Mouse (Mus musculus): ENCODE measurements around the gene Vdac2. TPM values are rescaled to one million over a fixed set of nuclear protein-coding genes. Genes with fewer than 3 reads are reported as not detected.

Gene Vdac2
- polyA plus RNA-seq (2017; shearing (Covaris generic)), result 100 to 1,000 TPM; 247 to 248 TPM

DNA sequence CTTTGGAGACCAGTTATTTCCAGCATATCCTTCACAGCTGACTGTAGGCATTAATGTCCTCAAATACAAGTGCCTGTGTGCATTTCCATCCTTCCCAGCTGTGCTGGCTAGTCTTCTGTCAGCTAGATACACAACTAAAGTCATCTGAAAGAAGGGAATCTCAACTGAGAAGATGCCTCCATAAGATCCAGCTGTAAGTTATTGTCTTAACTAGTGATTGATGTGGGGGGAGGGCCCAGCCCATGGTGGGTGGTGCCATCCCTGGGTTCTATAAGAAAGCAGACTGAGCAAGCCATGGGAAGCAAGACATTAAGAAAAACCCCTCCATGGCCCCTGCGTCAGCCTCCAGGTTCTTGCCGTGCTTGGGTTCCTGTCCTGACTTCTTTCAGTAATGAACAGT lies at the start of gene Vdac2:
TSS of gene Vdac2 (plus strand) at position 301 of the 400 bp plus-strand sequence.
- ATAC-seq, result no peak

DNA sequence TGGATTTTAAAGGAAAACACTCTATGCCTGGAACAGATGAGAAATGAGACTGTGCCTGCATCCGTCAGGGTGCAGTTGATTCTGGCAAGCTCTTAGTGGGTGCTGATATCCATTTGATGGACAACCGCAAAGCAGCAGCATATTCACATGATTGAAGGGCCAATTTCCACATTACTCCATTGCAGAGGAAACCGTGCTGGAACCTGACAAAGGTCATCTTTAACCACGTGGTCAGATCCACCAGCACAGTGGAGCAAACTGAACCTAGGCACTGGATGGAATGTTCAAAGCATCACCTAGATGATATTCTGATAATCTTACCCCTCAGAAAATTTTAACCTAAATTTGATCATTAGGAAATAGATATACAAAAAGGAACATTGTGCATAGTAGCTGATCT lies 48.8 kb upstream of the Vdac2 start:
- no peak for ATAC-seq

DNA sequence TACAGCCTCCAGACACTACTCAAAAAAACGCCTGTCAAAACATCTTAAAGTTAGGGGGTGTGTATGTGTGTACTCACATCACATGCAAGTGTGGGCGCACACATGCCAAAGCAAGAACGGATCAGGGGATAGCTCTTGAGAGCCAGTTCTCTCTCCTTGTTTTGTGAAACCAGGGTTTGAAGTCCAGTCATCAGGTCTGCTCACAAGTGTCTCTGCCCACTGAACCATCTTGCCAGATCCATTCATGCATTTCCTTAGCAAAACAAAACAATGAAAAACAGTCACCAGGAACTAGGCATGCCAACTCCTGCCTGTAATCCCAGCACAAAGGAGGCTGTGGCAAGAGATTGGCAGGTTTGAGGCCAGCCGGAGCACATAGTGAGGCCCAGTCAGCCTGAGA lies 38.5 kb upstream of the Vdac2 start:
- ATAC-seq, result no peak

DNA sequence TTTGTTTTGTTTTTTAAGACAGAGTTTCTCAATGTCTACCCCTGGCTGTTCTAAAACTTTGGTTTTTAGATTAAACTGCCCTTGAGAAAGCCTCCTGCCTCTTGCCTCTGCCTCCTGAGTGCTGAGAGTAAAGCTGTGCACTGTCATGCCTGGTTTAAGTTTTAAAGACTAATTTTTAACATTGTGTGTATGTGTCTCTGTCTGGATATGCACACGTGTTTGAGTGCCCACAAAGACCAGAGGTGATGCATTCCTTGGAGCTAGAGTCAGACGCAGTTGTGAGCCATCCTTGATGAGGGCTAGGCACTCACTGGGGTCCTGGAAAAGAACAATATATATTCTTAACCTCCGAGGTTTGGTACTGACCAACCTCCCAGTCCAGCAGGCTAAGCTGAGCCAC lies 37.7 kb upstream of the Vdac2 start:
- ATAC-seq, result no peak

GRCm38 (mm10) chr14:21788121-21788520 lies 36.9 kb upstream of the Vdac2 start:
- no peak for ATAC-seq

GRCm38 (mm10) chr14:21790585-21791251 lies 34.3 kb upstream of the Vdac2 start:
- no peak for ATAC-seq

GRCm38 (mm10) chr14:21791722-21792121 lies 33.3 kb upstream of the Vdac2 start:
- no peak for ATAC-seq

DNA sequence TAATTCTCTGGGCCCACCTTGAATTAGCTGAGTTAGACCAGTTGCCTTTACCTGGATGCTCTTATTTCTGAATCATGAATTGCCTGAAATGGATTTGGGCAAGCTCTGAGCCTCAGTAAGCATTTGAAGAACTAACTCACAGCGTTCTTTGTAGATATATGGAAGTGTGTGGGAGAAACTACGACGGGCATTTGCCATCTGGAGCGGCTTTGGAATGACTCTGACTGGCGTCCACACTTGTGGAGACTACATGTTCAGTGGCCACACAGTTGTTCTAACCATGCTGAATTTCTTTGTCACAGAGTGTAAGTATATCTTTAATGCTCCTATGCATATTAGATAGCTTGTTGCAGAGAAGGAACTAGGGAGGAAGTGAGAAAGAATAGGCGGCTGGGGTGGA lies 32.8 kb upstream of the Vdac2 start:
- no peak for ATAC-seq

DNA sequence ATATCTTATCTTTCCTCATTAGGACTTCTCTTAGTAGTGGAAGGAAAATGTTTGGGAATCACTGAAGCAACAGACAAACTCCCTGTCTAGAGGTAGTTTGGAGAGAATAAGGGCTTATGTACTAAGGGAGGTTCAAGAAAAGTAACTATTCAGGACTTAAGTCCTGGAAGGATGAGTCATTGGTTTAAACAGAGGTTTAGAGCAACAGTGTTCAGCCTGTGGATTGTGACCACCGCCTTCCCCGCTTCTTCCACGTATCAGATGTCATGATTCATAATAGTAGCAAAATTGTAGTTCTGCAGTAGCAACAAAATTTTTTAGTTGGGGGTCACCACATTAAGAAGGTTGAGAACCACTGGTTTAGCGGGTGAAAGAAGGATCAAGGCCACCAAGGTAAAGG lies 24.4 kb upstream of the Vdac2 start:
- no peak for ATAC-seq

- ATAC-seq, result no peak
Measured at GRCm38 (mm10) chr14:21801624-21802023, 23.4 kb upstream of the Vdac2 start.

GRCm38 (mm10) chr14:21802543-21803206 lies 22.4 kb upstream of the Vdac2 start:
- ATAC-seq, result no peak

DNA sequence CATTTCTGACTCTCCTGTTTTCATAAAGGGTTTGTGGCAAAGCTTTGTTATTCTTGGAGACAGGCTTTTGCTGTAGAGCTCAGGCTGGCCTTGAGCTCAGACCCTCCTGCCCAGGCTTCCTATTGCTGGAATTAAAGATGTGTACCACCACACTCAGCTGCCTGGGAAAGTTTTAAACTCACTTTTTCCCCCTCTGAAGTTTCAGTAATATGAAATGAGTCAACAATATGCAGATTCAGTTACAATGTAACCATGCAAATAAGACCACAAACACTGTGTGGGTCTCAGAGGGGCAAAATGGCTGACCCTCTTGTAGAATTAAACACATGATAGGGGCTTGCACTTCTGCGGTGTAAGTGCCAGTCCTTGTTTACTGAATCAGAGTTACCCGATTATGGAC lies 18.8 kb upstream of the Vdac2 start:
- no peak for ATAC-seq

DNA sequence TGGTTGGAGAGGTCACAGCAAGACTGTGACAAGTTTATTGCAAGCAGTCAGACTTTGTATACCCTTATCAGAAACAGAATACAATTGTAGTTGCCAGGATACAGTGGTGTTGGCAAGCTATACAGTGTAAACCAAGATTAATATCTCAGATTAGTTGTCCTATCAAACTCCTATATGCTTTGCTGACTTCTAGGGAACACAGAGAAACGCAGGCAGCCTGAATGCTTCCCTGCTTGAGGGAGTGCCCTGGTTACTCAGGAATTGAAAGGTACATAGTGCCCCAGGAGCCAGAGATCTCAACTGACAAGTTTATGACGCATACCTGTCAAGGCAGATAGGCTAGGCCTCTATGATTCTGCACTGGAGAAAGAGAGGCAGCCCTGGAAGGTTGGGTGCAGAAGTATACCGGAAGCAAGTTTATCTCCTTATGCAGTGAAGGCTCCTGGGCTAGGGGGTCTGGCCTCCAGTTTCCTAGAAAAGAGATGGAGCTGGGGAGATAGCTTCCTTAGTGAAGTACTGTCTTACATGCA lies 18.3 kb upstream of the Vdac2 start:
- ATAC-seq, result no peak

DNA sequence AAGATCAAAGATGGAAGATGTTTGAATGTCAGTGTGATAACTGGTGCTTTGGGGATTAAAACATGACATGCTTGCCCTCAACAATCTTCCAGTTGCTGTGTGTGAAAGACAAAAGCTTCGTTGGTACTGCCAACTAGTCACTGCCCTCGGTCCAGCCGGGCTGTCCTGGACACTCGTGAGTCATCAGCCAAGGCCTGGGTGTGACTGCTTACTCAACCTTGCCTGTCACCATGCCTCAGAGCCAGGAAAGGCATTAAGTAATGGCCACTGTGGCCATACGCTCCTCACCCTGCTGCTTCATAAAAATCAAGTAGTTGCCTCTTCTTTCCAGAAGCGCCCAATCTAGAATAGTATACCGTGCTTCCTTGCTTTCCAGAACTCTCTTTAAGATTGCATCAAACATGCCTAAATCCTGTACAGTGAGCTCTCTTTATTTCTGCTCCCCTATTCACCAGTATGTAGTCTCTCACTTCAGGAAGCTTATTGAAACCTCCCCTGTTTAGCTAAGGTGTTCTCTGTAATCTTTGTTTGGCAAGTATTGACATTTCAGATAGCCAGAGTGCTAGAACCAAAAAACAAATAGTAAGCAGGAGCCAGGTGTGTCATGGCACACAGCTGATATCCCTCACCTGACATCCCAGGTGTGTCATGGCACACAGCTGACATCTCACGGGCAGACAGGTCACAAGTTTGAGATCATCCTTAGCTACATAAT lies 16.7 kb upstream of the Vdac2 start:
- no peak for ATAC-seq

GRCm38 (mm10) chr14:21809418-21809817 lies 15.6 kb upstream of the Vdac2 start:
- ATAC-seq, result no peak

DNA sequence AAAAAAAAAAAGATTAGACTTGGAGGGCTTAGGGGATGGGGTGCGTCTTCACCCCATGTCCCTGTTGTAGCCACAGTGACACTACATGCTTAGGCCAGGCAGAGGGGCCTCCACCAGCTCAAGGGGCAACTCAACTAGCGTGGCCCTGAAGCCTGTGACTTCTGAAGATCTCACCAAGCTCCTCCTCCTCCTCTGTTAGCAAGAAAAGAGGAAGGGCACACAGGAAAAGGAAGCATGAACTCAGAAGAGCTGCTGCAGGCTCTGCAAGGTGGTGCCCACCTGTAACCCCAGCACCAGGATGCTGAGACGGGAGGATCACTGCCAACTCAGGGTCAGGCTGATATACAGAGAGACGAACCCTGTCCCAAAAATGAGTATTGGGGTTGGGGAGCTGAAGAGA lies 13.7 kb upstream of the Vdac2 start:
- no peak for ATAC-seq

DNA sequence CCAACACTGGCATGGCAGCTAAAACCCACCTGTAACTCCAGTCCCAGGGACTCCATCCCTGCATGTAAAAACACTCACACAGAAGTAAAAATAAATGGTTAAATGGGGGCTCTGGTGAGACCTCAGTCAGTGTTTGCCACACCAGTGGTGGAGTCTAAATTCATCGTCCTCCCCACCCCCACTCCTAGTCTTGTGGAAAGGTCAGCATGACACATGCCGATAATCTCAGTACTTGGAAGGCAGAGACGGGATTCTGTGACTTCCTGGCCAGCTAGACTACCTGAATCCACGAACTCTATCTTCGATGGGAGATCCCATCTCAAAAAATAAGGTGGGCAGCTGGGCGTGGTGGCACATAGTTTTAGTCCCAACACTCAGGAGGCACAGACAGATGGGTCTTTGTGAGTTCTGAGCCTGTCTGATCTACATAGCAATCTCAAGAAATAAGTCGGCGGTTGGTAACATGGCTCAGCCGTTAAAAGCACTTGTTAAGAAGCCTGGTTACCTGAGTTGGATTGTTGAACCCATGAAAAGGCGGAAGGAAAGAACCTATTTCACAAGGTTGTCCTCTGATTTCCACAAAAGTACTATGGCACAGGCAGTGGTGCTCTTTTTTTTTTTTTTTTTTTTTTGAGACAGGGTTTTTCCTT lies 13.2 kb upstream of the Vdac2 start:
- no peak for ATAC-seq

DNA sequence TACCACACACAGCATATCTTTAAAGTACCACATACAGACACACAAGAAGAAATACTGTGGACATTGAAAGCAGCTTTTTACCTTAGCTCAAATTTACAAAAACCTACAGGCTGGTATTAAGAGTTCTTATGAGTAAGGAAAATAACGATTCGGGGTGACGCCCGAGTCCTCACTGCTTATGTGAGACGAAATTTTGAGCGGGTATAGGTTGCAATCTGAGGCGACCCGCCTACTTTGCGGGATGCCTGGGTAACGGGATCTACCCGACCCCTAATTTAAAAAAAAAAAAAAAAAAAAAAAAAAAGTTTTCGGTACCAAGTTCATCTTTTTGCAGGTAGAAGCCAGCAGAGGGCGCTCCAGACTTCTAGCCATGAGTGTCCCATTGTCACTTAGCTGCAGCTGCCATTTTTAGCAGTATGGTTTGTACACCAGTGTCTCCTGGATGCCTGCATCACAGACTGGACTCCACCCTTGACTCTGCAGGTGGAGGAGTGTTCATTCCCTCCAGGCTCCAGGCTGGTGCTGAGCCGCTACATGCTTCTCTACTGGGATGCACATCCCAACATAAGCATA lies 12.4 kb upstream of the Vdac2 start:
- ATAC-seq, result peak; percentile 78

- peak; percentile 38 for ATAC-seq
Measured at GRCm38 (mm10) chr14:21813216-21813615, 11.8 kb upstream of the Vdac2 start.

GRCm38 (mm10) chr14:21813847-21814246 lies 11.2 kb upstream of the Vdac2 start:
- ATAC-seq, result no peak

DNA sequence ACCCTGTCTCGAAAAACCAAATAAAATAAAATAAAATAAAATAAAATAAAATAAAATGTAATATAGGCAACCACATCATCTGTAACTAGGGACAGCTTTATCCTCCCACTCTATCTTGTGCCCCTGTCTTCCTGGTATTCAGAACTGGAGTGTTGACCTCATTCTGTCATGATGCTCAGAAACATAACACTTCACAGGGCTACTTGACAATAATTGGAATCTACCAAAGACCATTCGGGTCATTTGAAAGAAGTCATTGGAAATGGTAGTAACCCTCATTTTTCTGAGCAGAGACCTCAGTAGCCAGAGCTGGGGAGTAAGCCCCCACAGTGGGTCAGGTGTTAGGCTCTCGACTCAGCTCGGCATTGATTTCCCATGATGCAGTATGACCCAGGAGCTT lies 10.4 kb upstream of the Vdac2 start:
- ATAC-seq, result no peak

DNA sequence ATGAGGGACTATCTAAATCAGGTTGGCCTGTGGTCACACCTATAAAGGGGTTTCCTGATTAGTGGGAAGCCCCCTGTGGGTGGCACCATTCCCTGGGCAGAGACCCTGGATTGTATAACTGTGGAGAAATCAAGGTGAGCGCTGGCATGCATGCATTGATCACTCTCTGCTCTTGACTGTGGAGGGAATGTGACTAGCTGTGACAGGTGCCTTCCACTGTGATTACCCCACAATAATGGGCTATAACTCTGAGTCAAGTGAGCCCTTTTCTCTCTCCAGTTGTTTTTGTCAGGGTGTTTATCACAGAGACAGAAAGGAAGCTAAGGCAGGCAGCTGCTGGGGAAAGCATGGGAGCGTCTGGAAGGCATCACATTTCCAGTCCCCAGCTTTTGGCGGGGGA lies 8.8 kb upstream of the Vdac2 start:
- ATAC-seq, result no peak

DNA sequence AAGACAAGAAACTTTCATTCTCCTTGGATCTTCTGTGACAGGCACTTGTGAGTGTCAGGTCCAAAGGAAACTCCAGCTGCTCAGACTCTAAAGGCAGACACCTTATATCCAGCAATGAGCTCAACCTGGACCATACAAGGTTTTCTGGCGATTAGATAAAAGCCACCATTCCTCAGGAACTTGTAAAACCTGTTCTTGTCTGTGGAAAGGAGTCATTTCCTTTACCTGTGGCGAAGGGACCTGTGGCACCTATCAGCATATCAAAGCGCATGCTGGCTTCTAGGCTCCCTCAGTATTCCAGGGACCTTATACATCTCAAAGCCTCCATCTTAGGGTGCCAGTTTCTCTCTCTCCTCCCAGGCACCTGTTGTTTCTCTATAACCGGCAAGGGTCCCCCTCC lies 7.6 kb upstream of the Vdac2 start:
- no peak for ATAC-seq
